Mouse (Mus musculus) regulatory T cell (primary cell): ENCODE measurements around the gene Htr5b.

ENCODE experiments used
- in situ Hi-C: fragments of 300-600 bp; cut with MboI, MseI; formaldehyde crosslinking; loops from one replicate; pipeline ENCODE4 v1.15.1; 2025; ENCODE audit warnings: high pct_unique_total_duplicates

Htr5b gene

GRCm38 (mm10) chr1:121490241-121490640 is 38.0 kb downstream of the Htr5b start:
- in situ Hi-C loops, result no loop called here

GRCm38 (mm10) chr1:121486803-121487202 is 41.5 kb downstream of the Htr5b start:
- in situ Hi-C loops, result no loop called here

GRCm38 (mm10) chr1:121483091-121483490 is 45.2 kb downstream of the Htr5b start:
- in situ Hi-C loops, result no loop called here

- in situ Hi-C loops, result no loop called here
These were observed 48.9 kb downstream of the Htr5b start for GRCm38 (mm10) chr1:121479403-121479802.

- in situ Hi-C loops, result no loop called here
These were observed 49.8 kb downstream of the Htr5b start for GRCm38 (mm10) chr1:121478284-121478980.

GRCm38 (mm10) chr1:121477716-121478115 is 50.5 kb downstream of the Htr5b start:
- in situ Hi-C loops, result no loop called here

GRCm38 (mm10) chr1:121471503-121471902 is 56.8 kb downstream of the Htr5b start:
- in situ Hi-C loops, result no loop called here

DNA sequence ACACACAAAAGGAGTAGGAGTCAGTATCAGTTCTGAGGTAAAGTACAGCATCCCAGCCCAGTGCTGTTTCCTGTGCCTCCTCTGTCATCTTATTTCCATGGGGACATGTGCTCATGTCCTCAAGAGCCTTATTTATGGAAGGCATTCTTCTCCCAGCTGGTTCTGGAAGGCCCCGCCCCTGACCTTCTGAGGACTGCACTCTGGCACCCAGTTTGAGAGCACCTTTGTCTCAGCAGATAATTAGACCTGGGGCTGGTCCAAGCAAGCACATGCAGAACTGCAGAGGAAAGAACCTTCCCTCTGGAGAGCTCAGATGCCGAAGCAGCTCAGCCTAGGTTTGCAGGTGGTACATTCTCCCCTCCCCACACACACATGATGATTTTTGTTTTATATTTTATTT is 60.0 kb downstream of the Htr5b start:
- in situ Hi-C loops, result no loop called here

DNA sequence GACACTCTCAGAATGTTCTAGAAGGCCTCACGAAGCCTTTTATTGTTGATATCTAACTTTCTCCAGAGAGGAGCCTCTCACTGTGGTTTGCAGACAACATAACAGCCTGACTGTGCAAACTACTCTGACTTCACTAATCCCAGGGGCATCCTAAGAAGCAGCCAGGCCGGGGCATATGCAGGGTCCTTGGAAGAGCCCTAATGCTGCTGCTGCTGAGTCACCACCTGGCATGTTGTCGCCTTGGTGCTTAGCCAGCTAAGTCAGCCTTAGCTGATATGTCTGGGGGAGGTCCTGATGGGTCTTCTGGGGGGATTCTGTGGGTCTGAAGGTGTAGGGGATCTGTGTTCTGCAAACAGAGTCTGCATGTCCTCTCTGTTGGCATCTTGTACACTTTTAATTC is 62.0 kb downstream of the Htr5b start:
- in situ Hi-C loops, result no loop called here

DNA sequence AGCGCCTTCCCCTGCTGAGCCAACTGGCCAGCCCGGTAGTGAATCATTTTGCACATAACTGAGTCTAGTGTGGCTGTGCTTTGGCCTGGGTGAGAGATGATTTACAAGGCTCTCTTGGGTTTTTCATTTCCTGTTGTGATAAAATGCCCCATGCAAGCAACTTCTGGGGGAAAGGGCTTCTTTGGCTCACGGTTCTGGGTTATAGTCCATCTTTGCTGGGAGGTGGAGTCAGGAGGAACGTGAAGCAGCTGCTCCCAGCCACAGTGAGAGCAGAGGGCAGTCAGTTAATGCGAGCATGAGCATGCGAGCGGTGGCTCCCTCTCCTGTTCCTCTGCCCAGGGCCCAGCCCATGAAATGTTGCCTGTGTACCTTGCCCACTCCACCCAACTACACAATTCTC is 64.5 kb downstream of the Htr5b start:
- in situ Hi-C loops, result no loop called here

DNA sequence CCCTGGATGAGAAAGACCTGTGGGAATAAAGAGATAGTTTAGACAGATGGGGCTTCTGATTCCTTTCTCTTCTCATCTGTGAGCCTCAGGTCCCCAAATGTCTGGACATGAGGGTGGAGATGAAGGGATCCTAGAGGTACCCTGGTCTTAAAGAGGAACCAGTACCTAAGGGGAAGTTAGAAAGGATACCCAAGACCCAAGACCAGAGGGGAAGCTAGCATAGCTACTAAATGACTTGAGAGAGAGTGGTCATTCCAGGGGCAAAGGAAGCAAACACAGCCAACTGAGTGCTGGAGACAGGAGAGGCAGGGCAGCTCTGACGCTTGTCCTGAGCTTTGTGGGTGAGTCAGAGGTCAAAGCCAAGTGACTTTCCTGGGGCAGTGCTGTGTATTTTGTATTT is 65.6 kb downstream of the Htr5b start:
- in situ Hi-C loops, result no loop called here

DNA sequence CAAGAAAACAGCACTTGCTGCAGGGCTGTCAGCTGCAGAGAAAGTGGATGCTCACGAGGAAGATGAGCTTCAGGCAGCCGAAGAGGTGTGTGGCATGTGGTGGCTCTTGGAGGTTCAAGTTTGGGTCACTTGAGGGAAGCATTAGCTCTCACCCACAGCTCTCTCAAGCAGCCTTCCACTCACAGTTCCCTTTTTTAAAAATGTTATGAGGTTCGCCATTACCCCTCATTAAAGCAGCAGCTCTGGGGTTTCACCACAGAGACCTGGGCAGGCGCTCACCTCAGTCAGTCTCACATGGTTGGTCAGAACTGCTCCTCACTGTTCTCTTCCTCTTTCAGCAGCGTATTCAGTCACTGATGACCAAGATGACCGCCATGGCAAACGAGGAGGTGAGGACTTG is 66.4 kb downstream of the Htr5b start:
- in situ Hi-C loops, result no loop called here

DNA sequence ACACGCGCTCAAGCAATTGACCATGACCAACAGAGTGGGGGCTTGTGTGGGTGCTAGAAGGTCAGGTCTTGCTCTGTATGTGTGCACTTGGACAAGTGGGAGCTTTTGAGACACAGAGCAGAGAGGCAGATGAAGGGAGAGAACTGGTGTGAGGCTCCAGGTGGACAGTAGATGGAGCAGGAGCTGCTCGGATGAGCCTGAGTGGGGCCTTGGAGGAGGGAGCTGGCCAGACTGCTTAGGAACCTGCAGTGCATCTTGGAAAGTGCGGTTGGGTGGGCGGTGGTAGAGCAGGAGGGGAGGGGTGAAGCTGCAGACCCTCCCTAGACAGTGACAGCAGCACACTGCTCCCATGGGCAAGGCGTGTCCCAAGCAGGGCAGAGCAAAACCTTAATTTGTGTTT is 68.2 kb downstream of the Htr5b start:
- in situ Hi-C loops, result no loop called here
